In genomic region chr17:10560053-10560452, GRCm38 (mm10) we compare ENCODE assay signal across 23 mouse cellular contexts.
"Had no signal": no experiment of that assay in that cellular context is flagged by ENCODE, and none has a peak within 500 bp of the region (broad histone marks: within the 10 kb centered on the region; RNA-seq: fewer than 3 reads in every experiment).

No protein-coding gene starts in this region.

- H3K4me2 ChIP-seq: limb, embryonic 13.5 days; liver, embryonic 12.5 days; liver, embryonic 15.5 days; lung, embryonic 15.5 days; midbrain, embryonic 13.5 days; neural tube, embryonic 12.5 days; neural tube, embryonic 15.5 days had no signal

- H3K27me3 ChIP-seq: limb, embryonic 13.5 days; liver, embryonic 12.5 days; liver, embryonic 15.5 days; lung, embryonic 15.5 days; megakaryocyte, embryonic 14.5 days; neural tube, embryonic 12.5 days; neural tube, embryonic 15.5 days had no signal

- H3K4me1 ChIP-seq: limb, embryonic 10.5 days; limb, embryonic 13.5 days; liver, embryonic 12.5 days; lung, embryonic 15.5 days; megakaryocyte, embryonic 14.5 days; neural tube, embryonic 12.5 days had no signal

- H3K9me3 ChIP-seq: limb, embryonic 10.5 days; limb, embryonic 13.5 days; liver, embryonic 12.5 days; liver, embryonic 15.5 days; lung, embryonic 15.5 days; megakaryocyte, embryonic 14.5 days; midbrain, embryonic 10.5 days; midbrain, embryonic 13.5 days; neural tube, embryonic 12.5 days; neural tube, embryonic 15.5 days had no signal

- H3K27ac ChIP-seq: kidney, postnatal 0 days; layer of hippocampus, adult 2 months; limb, embryonic 10.5 days; limb, embryonic 13.5 days; liver, embryonic 12.5 days; liver, embryonic 15.5 days; lung, embryonic 15.5 days; midbrain, embryonic 10.5 days; midbrain, embryonic 13.5 days; neural tube, embryonic 12.5 days; neural tube, embryonic 15.5 days; stomach, postnatal 0 days had no signal

- H3K4me3 ChIP-seq: layer of hippocampus, adult 2 months; limb, embryonic 10.5 days; limb, embryonic 13.5 days; liver, embryonic 12.5 days; liver, embryonic 15.5 days; lung, embryonic 15.5 days; megakaryocyte, embryonic 14.5 days; midbrain, embryonic 10.5 days; midbrain, embryonic 13.5 days; neural tube, embryonic 12.5 days; neural tube, embryonic 15.5 days had no signal

- ATAC-seq: liver, embryonic 12.5 days; midbrain, embryonic 13.5 days had no signal

- H3K9ac ChIP-seq: limb, embryonic 13.5 days; liver, embryonic 12.5 days; liver, embryonic 15.5 days; lung, embryonic 15.5 days; midbrain, embryonic 13.5 days; neural tube, embryonic 12.5 days; neural tube, embryonic 15.5 days had no signal

- H3K36me3 ChIP-seq: limb, embryonic 10.5 days; limb, embryonic 13.5 days; liver, embryonic 12.5 days; liver, embryonic 15.5 days; lung, embryonic 15.5 days; midbrain, embryonic 10.5 days; midbrain, embryonic 13.5 days; neural tube, embryonic 12.5 days; neural tube, embryonic 15.5 days had no signal

- DNase-seq: kidney, adult 2 months; kidney, postnatal 25 days; layer of hippocampus, adult 9-11 months; liver; lung, adult 18-20 months; lung, postnatal 10 days; lung, postnatal 36 days; right cerebral cortex, postnatal 4 days; thymus, adult 2 months; thymus, postnatal 14 days had no signal
